Mouse (Mus musculus): ENCODE results near the gene Sik1. TPM values are rescaled to one million over a fixed set of nuclear protein-coding genes. Genes with fewer than 3 reads are reported as not detected.

The Sik1 gene
- polyA plus RNA-seq, 1 experiment: 15.5 TPM

DNA sequence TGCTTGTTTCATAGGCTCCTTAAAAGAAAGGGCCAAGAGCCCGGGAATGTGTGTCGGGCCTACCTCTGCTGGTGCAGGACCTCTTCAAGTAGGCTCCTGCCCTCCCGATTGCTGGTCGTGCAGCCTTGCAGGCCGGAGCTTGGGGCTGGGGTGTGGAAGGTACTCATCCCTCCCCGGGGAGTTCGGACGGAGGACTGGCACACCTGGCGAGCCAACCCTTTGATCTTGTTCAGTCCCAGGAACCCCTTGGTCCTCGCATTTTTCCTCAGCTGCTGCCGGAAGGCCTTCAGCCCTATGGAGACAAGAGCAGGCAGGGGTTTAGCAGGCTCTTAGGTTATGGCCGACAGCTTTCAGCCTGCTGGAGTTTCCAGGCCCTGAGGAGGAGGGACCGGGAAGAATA lies 8.6 kb downstream of the Sik1 start:
- peaks cover 4% of the 10 kb centered on the region; the same call in 1 of the 2 replicates for H3K4me1 ChIP-seq (ENCODE audit: control insufficient read depth, insufficient read depth, low read length)
- TF ChIP-seq POLR2A (IDR thresholded peaks at IDR 0.05; ENCODE audit: low read depth, low read length): no peak
- no peak for TF ChIP-seq CTCF (IDR thresholded peaks at IDR 0.05; ENCODE audit: borderline replicate concordance, insufficient read depth, low read length)
- no peak overlapping the region for H3K27ac ChIP-seq (ENCODE audit: insufficient read depth, low read length)
- no peak overlapping the region for H3K4me3 ChIP-seq (ENCODE audit: insufficient read depth, low read length)

- TF ChIP-seq POLR2A (IDR thresholded peaks at IDR 0.05; ENCODE audit: low read depth, low read length) (no peak), CTCF (IDR thresholded peaks at IDR 0.05; ENCODE audit: borderline replicate concordance, insufficient read depth, low read length) (no peak)
These were observed 9.3 kb downstream of the Sik1 start for GRCm38 (mm10) chr17:31846352-31846751.

DNA sequence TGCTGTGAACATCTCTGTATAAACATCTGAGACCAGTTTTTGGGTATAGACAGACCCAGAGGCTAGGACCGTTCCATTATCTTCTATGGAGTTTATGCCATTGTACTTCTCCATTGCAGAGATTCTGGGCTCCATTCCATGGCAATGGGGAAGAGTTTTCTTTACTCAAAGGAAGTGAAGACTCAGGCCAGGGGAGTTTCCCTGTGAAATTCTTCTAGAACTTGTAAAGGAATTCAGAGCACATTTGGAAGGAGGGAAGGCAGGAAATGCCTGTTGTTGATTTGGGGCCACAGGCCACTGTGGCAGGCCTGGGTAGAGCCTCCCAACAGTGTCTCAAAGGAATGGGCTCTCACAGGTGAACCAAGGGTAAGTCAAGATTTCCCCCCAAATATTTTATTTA lies 11.7 kb downstream of the Sik1 start:
- no peak for TF ChIP-seq CTCF (IDR thresholded peaks at IDR 0.05; ENCODE audit: borderline replicate concordance, insufficient read depth, low read length)
- TF ChIP-seq POLR2A (IDR thresholded peaks at IDR 0.05; ENCODE audit: low read depth, low read length): no peak
- Histone ChIP-seq H3K4me1 (ENCODE audit: control insufficient read depth, insufficient read depth, low read length) (peaks cover 4% of the 10 kb centered on the region; the same call in 1 of the 2 replicates), H3K27ac (ENCODE audit: insufficient read depth, low read length) (peak overlapping the region; percentile 43), H3K4me3 (ENCODE audit: insufficient read depth, low read length) (no peak overlapping the region)

More at GRCm38 (mm10) chr17:31846352-31846751, 9.3 kb downstream of the Sik1 start:
- Histone ChIP-seq H3K4me3 (ENCODE audit: insufficient read depth, low read length) (no peak overlapping the region), H3K4me1 (ENCODE audit: control insufficient read depth, insufficient read depth, low read length) (peaks cover 4% of the 10 kb centered on the region; the same call in 1 of the 2 replicates), H3K27ac (ENCODE audit: insufficient read depth, low read length) (no peak overlapping the region)

- TF ChIP-seq CTCF (IDR thresholded peaks at IDR 0.05; ENCODE audit: borderline replicate concordance, insufficient read depth, low read length) (no peak), POLR2A (IDR thresholded peaks at IDR 0.05; ENCODE audit: low read depth, low read length) (no peak)
- Histone ChIP-seq H3K4me3 (ENCODE audit: insufficient read depth, low read length) (no peak overlapping the region), H3K4me1 (ENCODE audit: control insufficient read depth, insufficient read depth, low read length) (peaks cover 4% of the 10 kb centered on the region; the same call in 1 of the 2 replicates), H3K27ac (ENCODE audit: insufficient read depth, low read length) (peak overlapping the region; percentile 43)
These were observed 12.4 kb downstream of the Sik1 start for GRCm38 (mm10) chr17:31842930-31843822.

- H3K27ac ChIP-seq (ENCODE audit: insufficient read depth, low read length): no peak overlapping the region
- no peak overlapping the region for H3K4me3 ChIP-seq (ENCODE audit: insufficient read depth, low read length)
- TF ChIP-seq POLR2A (IDR thresholded peaks at IDR 0.05; ENCODE audit: low read depth, low read length) (no peak), CTCF (IDR thresholded peaks at IDR 0.05; ENCODE audit: borderline replicate concordance, insufficient read depth, low read length) (no peak)
- peaks cover 4% of the 10 kb centered on the region; the same call in 1 of the 2 replicates for H3K4me1 ChIP-seq (ENCODE audit: control insufficient read depth, insufficient read depth, low read length)
These were observed 13.6 kb downstream of the Sik1 start for GRCm38 (mm10) chr17:31841842-31842611.

DNA sequence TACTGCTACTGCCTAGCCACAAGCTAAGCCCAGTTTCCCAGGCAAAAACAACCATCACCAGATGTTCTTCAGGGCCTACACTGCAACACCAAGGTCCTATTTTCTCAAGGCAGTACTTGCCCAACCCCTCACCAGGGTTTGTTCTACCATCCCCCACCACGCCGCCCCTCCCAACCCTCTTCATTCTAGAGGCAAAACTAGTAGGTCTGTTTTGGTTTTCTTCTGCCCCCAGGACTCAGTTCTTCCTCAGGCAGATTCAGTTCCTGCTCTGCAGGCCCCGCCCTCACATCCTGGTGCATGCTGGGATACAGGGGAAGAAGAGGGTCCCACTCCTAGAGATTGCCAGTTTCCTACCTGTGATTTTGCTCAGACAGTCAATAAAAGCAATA lies 14.2 kb downstream of the Sik1 start:
- no peak overlapping the region for H3K27ac ChIP-seq (ENCODE audit: insufficient read depth, low read length)
- TF ChIP-seq POLR2A (IDR thresholded peaks at IDR 0.05; ENCODE audit: low read depth, low read length) (no peak), CTCF (IDR thresholded peaks at IDR 0.05; ENCODE audit: borderline replicate concordance, insufficient read depth, low read length) (no peak)
- peaks cover 4% of the 10 kb centered on the region; the same call in 1 of the 2 replicates for H3K4me1 ChIP-seq (ENCODE audit: control insufficient read depth, insufficient read depth, low read length)
- no peak overlapping the region for H3K4me3 ChIP-seq (ENCODE audit: insufficient read depth, low read length)

DNA sequence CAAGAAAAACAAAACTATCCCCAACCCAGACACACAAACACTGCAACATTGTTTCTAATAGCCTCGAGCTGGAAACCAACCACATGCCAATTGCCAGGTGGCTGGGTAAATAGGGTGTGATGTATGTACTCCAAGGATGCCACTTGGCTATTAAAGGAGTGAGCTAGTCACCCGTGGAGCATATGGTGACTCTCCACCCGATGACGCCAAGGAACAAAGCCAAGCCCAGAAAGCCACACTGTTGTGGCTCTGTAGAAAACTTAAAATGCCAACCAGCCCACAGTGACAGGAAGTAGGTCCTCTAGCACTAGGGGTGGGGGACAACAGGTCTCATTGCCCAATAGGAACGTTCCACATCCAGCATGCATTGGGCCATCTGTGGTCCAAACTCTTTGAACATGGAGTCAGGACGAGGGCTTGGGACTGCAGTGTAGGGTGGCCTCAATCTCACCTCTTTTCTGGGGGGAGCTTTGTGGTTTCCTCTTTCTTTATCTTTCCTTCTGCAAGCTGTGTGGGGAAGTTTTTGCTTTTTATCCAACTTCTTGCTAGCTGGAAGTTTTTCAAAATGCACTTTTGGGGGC lies 15.1 kb downstream of the Sik1 start:
- no peak for TF ChIP-seq POLR2A (IDR thresholded peaks at IDR 0.05; ENCODE audit: low read depth, low read length)
- TF ChIP-seq CTCF (IDR thresholded peaks at IDR 0.05; ENCODE audit: borderline replicate concordance, insufficient read depth, low read length): no peak
- Histone ChIP-seq H3K4me3 (ENCODE audit: insufficient read depth, low read length) (no peak overlapping the region), H3K27ac (ENCODE audit: insufficient read depth, low read length) (no peak overlapping the region), H3K4me1 (ENCODE audit: control insufficient read depth, insufficient read depth, low read length) (peaks cover 4% of the 10 kb centered on the region; the same call in 1 of the 2 replicates)

DNA sequence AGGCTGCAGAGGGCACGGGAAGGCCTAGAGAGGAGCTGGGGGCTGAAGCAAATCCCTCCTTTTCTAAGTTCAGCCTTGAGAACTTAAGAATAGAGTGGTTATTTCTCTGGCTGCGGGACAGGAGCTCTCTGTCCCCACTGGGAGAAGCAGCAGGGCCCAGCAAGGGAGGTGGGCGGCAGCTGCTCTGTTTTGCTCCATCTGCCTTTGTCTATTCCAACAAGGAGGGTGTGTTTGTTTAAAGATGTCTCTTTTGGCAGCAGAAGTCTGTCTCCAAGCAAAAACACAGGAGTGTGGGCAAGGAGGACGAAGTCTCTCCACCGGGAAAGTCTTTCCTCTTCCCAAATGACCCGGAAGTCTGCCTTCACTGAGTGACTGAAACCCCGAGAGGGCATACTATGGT lies 18.8 kb downstream of the Sik1 start:
- no peak overlapping the region for H3K27ac ChIP-seq (ENCODE audit: insufficient read depth, low read length)
- H3K4me3 ChIP-seq (ENCODE audit: insufficient read depth, low read length): no peak overlapping the region
- TF ChIP-seq CTCF (IDR thresholded peaks at IDR 0.05; ENCODE audit: borderline replicate concordance, insufficient read depth, low read length) (no peak), POLR2A (IDR thresholded peaks at IDR 0.05; ENCODE audit: low read depth, low read length) (no peak)
- H3K4me1 ChIP-seq (ENCODE audit: control insufficient read depth, insufficient read depth, low read length): 0 out of 2 replicates have a peak, but pooled peaks cover 3% of the 10 kb centered on the region

DNA sequence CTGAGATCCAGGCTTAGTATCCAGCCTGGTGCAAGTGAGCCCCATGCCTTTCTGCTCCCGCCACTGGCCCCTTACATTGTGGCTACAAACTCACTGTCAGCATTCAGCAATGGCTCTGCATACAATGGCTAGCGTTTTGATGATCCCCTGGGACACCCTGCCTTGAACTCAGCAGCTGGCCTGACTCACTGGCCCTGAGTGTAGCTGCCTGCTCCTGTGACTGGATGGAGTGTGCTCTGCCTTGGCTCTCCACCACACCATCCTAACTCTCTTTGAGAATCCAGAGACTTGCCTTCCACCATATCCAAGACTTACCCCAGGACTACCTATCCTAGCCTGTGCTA lies 19.4 kb downstream of the Sik1 start:
- Histone ChIP-seq H3K4me1 (ENCODE audit: control insufficient read depth, insufficient read depth, low read length) (peaks cover 3% of the 10 kb centered on the region; the same call in 1 of the 2 replicates), H3K4me3 (ENCODE audit: insufficient read depth, low read length) (no peak overlapping the region), H3K27ac (ENCODE audit: insufficient read depth, low read length) (no peak overlapping the region)
- TF ChIP-seq CTCF (IDR thresholded peaks at IDR 0.05; ENCODE audit: borderline replicate concordance, insufficient read depth, low read length): no peak
- no peak for TF ChIP-seq POLR2A (IDR thresholded peaks at IDR 0.05; ENCODE audit: low read depth, low read length)

All from embryonic fibroblast, embryonic 13.5 days (primary cell).